ENCODE assay signal across 20 mouse cellular contexts in genomic region chr16:9962482-9962881, GRCm38 (mm10). TPM values are rescaled to one million over a fixed set of nuclear protein-coding genes. Genes with fewer than 3 reads are reported as not detected.
DNase-seq lines count a peak whose midpoint lies in the region; TF ChIP-seq lines count a peak whose summit lies in the region.
"Had no signal": no experiment of that assay in that cellular context is flagged by ENCODE, and none has a peak within 500 bp of the region (broad histone marks: within the 10 kb centered on the region; RNA-seq: fewer than 3 reads in every experiment).

No protein-coding gene starts in this region.

- TF ChIP-seq CTCF in layer of hippocampus, adult 2 months (conservative IDR thresholded peaks at IDR 0.05): no peak

- H3K27me3 ChIP-seq in heart, embryonic 10.5 days (ENCODE audit: insufficient read depth, poor library complexity, severe bottlenecking): no peaks in the 10 kb centered on the region
- H3K27me3 ChIP-seq: Patski had no signal

- no peak overlapping the region for H3K4me3 ChIP-seq in heart, embryonic 10.5 days
- H3K4me3 ChIP-seq in layer of hippocampus, adult 2 months: no peak overlapping the region

- H3K4me1 ChIP-seq in heart, embryonic 10.5 days: no peaks in the 10 kb centered on the region

- peak; percentile 9 for DNase-seq in heart, adult 11 months
- DNase-seq in heart, embryonic 10.5 days (ENCODE audit: low spot score): no peak
- no peak for DNase-seq in layer of hippocampus, adult 2 months (ENCODE audit: low spot score in 2 of 2)
- no peak for DNase-seq in layer of hippocampus, postnatal 36 days
- DNase-seq: adrenal gland, adult 2 months; adrenal gland, adult 8-10 months; adrenal gland, postnatal 10 days; adrenal gland, postnatal 14 days; adrenal gland, postnatal 25 days; adrenal gland, postnatal 36 days; B cell, adult 2 months; cerebellum, adult 11 months; cerebellum, adult 11-12 months; cerebellum, adult 18-20 months had no signal

- WGBS in heart, embryonic 10.5 days: 84% methylated on average over 1 of the region's 1 CpGs

- no peaks in the 10 kb centered on the region for H3K9me3 ChIP-seq in heart, embryonic 10.5 days
- H3K9me3 ChIP-seq: G1E had no signal

- H3K36me3 ChIP-seq in heart, embryonic 10.5 days: no peaks in the 10 kb centered on the region
- H3K36me3 ChIP-seq: G1E had no signal

- H3K27ac ChIP-seq in heart, embryonic 10.5 days: no peak overlapping the region
- H3K27ac ChIP-seq in layer of hippocampus, adult 2 months: peak overlapping the region; percentile 25; the same call in 1 of the 2 replicates

RNA-seq across cellular contexts. Expression of gene Grin2a, which starts 32.9 kb away (rescaled TPM):
- 0.69 and 0.72 TPM in 2 replicates for polyA plus RNA-seq in heart, embryonic 10.5 days (2016; fragmentation: Nextera tagmentation; extraction: Ambion mirVana)
- 100 to 1,000 TPM; 384 to 411 TPM for total RNA-seq in layer of hippocampus, adult 2 months (2021)
- total RNA-seq in layer of hippocampus, postnatal 36 days (2021): 100 to 1,000 TPM; 375 to 412 TPM
- total RNA-seq: CH12.LX, MEL had no signal
- polyA plus RNA-seq: activated CD4-positive, CD25-positive, alpha-beta regulatory T cell, adult 4 months; CD4-positive, CD25-positive, alpha-beta regulatory T cell, adult 4 months; G1E had no signal
